Mouse (Mus musculus): ENCODE measurements at regions not wholly inside any gene's neighbourhood (a gene's known extent, or its start where the extent isn't known, plus 50 kb on each side); places are given as distances from the start of the nearest gene placed in this dataset.

DNA sequence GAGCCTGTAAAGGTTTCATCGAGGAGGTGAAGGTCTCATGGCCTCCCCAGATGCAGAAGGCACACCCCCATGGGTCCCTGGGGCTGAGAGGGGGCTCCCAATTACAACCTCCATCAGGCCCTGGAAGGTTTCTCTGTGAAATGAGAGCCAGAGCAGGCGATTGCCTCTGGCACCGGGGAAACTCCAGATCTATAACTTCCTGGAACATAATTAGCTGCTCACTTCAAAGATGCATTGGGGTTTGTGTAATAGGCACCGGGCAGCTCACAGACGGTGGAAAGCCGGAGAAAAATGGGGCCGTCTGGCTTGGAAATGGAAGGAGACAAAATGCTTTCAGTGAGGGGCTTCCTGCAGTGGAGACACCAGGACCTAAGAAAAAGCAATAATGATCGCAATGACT, 151.2 kb upstream of the Mvb12b start:
- DNase-seq: no peak

DNA sequence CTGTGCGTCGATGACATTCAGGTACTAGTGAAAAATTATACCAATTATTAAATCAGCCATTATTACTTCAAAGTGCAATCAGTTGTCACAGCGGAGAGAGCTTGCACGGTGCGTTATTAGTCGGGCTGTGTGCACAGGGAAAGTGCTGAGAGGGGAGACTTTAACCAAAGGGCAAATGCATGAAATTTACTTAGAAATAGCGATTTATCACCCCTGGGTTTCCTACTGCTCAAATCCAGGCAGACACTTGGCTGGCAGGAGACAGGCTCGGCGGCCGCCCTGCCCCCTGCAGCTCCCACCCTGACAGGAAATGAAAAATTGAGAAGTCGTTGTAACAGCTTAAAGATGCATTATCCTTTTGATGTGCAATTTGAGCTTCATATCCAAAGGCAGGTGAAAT, 145.5 kb upstream of the Mvb12b start:
- DNase-seq: no peak

DNA sequence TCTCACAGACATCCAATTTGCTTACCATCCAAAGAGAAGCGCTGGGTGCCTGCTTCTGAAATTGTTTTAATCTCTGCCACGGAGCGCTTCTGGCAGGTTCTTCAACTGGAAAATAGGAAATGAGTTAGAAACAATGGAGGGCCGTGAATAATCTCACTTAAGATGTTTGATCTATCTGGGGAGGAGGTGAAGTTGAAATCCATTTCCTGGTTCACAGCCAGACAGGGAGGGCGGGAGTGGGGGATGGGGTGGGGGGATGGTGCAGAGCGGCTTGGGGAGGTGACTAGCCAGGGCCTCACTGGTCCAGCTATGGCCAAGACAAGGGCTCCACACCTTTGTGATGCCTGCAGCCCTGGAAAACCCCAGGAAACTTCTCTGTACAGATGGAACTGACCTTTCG, 143.7 kb upstream of the Mvb12b start:
- DNase-seq: no peak

DNA sequence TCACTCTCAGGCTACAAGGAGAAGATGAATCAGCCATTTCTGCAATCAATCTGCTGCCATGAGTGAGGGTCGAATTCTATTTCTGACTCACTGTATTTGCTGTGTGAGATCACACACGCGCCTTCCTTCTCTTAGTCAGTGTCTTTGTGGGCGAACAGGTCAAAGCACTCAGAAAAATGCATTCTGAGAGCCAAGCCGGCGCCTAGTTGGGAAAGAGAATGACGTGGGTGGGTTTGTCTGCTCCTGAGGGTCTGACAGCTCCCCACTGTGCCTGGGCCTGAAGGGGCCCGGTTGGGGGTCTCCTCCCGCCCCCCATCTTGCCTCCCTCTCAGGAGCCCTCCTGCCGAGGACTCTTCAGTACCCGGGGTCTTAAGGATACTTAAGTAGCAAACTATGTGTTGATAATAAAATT, 143.3 kb upstream of the Mvb12b start:
- DNase-seq: no peak

DNA sequence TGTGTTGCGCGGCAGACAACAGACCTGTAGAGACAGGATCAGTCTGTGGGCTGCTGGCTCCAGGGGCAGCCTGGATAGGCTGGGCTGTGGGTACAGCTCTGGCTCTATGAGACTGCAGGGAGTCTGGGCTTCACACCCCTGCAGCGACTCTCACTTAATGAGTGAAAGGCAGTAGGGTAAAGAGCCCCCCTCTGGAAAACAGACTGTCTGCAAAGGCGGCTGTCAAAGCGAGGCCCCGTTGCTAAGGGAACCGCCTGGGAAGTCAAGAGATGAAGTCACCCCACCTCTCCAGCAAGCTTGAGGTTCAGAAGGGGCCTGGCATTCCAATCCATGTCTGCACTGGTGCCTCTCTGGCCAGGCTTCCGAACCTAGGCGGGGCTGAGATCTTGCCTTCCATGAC, 139.7 kb upstream of the Mvb12b start:
- no peak for DNase-seq

DNA sequence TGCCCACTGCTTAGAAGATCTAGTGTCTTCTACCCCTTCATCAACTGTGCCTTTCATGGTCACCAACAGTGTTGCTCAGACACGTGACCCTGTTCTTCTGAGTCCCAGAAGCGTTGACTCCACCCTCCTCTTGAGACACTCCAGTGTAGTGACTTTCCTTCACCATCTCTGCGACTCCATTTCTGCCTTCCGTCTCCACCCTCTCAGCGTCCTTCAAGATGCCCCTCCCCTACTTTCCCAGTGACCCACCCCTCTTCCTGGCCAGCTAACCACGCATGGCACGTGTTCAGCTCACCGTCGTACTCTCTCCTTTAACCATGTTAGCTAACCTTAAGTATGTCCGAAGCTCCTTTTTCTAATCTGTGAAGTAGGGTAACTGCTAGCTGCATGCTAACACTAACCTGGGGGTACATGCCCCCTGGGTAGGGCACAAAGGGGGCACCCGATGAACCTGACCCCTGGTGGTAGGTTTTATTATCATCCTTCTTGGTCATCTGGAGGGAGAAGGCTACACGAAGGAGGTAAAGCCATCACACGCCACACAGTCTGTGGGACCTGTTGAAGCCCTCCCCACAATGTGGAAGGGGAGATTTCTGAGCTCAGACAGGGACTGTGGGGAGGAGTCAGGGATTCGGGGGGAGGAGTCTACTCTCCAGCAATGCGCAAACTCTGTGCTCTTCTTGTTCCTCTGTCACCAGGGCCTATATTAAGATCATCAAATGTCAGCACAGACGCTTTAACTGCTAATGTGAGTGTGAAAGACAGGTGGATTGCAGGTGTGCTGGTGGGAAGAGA, 139.0 kb upstream of the Mvb12b start:
- no peak for DNase-seq

DNA sequence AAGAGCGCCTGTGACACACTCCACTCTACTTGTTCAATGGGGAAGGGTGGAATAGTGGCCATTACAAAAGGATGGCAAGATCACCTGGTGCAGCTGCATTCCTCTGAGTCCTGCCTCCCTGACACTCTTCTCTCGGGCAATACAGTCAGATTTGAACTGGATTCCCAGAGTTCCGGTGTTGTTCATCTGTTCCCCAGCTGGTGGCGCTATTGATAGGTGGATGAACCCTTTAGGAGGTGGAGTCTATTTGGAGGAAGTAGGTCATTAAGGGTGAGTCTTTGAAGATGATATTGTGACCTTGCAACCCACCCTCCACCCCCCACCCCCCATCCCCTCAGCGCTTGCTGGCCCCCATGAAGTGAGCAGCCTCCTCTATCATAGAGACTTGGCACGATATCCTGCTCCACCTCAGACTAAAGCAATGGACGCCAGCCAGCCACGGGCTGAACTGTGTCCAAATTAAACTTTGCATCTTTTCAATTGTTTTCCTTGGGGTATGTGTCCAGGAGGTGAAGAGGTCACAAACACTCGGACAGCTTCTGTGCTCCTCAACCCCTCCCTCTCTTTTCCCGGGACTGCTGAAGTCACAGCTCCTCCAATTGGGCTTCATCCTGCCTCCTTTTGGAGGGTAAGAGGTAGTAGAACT, 138.1 kb upstream of the Mvb12b start:
- peak; percentile 37 for DNase-seq

DNA sequence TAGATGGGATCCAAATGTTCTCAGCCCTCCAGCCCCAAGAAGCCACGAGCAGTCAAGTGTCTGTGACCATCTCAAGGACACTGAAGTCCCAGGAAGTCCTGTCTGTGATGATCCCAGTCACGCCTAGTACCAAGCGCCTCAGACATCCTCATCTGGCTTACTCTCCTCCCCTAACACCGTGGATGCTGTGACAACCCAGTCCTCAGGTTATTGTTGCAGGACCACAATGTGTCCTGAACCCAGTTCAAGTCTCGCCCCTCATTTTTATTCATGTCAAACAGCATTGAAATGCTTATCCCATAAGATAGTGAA, 129.4 kb upstream of the Mvb12b start:
- DNase-seq: no peak

DNA sequence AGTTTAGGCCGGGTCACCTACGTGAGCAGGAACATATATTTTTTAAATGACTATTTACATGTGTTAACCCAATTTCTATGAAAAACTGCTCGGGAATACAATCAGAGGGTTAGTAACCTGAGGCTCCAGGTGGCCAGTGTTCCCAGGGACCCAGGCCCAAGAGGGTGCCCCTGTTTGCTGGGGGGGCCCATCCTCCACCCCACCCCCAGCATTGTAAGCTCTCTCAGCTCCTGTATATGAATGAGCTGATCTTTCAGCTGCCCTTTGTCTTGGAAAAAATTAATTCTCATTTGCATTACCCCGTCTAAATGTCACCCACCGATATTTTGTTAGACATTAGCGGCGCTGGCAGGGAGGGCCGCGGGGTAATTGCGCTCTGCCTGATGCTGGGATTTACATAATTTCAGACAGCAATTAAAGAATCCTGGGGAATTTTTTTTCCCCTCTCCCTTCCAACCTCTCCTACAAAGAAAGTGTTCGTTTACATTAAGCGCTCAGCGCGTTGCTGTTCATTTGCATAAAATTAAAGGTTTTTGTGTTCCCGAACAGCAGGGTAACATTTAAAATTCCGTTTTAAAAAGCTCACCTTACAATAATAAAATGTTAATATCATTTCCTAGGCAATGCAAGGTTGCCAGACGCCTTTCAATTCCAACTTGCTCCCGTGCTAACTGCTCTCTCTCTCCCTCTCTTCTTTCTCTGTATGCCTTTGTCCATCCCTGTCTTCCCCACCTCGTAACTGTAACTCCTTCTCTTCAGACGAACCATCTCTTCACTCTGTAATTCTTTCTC, 128.8 kb upstream of the Mvb12b start:
- no peak for DNase-seq

DNA sequence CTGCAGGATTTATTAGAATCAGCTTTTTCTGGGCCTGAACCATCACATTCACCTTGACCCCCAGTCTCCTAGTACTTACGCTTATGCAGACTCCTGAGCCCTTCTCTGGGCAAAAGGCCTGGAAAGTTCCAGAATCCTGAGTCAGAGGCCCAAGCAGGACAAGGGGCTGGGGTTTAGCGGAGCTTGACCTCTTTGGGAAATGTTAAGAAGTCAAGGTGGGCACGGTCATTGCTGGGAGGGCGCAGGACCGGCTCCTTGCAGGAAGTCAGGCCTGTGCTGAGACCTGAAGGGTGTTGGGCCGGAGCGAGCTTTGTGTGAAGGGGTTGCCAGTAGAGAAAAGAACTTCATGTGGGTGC, 127.9 kb upstream of the Mvb12b start:
- DNase-seq: no peak

DNA sequence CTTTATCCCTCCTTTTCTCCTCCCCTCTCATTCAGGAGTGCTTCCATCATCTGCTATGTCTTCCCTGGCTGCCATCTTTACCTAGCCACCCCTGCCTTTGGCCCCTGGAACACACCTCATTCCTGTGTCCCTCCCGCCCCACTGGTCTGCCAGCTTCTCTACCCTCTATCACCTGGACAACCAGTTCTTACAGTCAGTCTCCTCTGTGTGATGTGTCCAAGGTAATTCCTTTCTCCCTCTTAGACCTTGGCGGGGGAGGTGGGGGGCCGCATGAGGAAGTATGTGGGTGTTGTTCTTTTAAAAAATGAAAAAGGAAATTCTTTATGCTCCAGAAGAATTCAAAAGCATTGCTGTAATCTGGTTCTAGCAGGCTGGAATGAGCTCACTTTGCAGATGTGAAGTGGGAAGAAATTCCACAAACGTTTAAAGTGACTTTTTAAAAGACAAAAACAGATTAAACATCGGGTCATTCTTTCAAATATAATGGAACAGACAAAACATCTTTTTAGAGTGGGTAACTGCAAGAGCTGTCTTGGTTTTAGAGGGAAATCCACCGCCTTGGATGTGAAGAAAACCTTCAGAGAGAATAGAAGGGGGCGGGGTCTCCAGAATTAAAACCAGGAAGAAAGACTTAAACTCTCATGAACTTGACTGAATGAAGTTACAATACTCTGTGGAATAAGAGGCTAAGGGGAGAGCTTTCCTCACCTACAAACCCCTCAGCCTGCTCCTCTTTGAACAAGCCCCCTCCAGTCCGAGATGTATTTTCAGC, 127.3 kb upstream of the Mvb12b start:
- DNase-seq: no peak

DNA sequence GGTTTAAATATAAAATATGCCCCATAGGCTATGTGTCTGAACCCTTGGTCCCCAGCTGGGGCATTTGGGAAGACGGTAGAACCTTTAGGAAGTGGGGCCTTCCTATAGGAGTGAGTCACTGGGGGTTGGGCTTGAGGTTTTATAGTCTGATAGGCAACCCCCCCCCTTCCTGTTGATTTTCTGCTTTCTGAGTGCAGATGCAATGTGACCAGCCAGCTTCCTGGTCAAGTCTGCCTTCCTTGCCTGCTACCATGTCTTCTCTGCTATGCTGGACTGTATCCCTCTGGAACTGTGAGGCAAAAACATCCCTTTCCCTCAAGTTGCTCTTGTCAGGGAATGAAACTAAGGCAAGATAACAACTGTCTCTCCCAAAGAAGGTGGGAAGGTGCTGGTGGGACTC, 122.4 kb upstream of the Mvb12b start:
- no peak for DNase-seq

DNA sequence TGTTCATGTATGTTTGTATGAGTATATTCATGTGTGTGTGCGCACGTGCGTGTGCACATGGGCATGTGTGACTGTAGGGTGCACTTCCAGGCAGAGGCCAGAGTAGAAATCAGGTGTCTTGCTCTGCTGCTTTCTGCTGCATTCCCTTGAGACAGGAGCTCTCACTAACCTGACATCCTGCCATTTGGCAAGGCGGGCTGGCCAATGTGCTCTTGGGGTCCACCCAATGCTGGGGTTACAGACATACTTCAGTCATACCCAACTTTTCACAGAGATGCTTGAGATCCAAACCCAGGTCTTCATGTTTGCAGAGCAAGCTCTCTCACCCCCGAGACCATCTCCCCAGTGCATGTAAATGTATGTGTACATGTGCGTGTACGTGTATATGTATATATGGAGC, 120.2 kb upstream of the Mvb12b start:
- DNase-seq: no peak

DNA sequence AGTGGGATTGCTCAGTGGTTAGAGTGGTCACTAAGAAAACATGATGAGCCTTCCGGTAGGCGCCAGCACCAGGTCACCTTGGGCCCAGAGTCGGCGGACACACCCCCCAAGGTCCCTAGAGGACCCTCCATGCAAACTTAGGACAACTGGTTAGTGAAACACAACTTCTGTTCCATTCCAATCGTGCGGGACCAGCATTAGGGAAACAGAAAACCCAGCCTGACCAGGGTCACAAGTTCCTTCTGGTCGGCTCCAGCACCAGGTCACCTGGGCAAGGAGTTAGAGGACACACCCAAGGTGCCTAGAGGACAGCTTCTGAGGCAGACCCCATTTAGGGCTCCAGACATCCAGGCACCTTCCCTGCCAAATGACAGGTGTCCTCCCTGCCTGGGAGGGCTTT, 109.4 kb upstream of the Mvb12b start:
- DNase-seq: no peak

DNA sequence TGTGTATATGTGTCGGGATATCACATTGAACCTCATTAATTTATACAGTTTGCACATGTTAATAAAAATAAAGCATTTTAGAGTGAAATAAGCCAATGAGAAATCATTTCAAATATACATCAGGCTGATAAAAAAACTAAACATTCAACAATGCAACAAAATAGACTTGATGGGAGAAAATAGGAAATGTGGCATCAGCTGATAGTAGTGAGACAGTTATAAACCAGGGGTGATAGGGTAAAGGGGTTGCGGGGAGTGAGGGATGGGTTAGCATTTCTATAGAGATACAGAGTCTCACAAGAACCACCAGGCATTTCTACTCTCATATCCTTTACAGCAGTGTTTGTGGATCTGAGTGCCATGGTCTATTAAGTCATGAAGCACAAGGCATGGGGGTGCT, 108.6 kb upstream of the Mvb12b start:
- DNase-seq: no peak

DNA sequence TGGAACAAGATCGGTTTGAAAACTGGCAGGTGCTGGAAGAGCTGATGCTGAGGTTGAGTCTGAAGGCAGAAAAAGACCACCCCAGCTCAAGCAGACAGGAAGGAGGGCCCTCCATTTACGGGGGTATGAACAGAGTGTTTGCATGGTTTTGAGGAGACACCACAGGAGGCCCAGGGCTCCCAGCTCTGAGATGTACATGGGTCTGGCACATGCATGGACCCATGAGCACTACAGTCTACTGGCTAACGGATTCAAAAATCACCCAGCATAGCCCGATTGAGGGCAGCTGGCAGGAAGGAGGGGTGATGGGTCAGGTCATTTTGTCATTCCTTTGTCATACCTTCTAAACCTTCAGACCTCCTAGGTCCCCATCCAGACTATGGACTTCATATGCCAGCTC, 103.6 kb upstream of the Mvb12b start:
- DNase-seq: no peak

DNA sequence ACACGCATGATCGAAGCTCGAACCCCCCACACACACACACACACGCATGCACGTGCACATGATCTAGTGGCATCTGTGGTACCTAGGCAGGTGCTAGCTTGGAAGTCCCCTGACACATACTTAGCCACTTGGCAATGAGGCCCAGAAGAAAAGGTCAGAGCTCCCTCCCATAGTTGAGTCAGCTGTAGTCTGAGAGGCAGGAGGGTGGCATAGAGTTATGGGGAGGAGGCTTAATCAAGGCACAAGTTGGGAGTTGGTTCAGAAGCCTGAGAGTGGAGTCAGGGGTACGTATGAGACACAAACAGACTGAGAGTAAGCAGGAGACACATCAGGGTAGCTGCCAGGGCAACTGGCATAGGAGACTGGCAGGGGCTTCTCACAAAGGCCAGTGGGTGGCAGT, 103.0 kb upstream of the Mvb12b start:
- no peak for DNase-seq

DNA sequence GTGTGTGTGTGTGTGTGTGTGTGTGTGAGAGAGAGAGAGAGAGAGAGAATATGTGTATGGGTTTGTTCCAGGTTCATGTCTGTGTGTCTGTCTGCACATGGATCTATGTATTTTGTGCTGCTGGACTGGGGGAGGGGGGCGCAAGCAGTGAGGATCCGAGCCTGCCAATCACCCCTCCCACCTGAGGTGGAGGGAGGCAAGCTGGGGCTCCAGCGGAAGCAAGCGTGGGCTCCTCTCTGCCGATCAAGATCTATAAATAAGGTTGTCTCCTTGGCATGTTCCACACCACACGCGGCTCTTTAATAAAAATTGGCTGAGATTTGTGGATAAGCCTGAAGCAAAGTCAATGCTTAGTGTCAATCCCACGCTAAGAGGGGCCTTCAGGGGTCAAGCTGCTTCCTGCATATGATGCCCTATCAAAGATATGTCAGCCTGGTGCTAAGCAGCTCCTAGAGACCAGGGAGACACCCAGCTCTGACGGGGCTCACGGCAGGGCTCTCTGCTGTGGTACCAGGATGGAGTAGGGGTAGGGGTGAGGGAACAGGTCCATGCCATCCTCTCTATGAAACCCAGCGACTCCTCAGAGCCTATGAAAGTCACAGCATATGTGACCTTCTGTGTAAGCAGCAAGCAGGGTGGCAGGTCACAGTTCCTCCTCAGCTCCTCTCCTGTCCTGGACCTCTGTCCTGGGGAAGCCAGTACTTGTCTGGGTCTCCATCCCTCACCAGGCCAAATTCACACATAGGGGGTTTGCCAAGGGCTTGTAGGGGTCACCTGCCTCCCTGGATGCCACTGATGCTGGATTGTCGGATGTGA, 102.0 kb upstream of the Mvb12b start:
- DNase-seq: no peak

DNA sequence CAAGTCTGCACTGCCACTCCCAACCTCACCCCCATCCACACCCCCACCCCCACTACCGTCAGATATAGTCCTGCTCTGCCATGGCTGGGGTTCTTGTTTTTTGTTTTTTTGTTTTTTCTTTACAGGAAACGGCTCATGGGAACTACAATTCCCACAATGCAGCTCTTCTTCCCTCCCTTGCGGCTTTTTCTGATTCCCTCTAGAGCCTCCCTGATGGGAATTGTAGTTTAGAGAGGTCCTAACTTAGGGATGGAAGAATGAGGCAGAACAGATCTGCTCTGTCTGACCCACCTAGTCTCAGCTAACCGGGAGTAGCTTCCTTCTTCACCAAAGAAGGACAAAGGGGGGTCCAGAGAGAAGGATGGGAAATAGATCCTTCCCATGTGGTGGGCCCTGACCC, 98.7 kb upstream of the Mvb12b start:
- no peak for DNase-seq

DNA sequence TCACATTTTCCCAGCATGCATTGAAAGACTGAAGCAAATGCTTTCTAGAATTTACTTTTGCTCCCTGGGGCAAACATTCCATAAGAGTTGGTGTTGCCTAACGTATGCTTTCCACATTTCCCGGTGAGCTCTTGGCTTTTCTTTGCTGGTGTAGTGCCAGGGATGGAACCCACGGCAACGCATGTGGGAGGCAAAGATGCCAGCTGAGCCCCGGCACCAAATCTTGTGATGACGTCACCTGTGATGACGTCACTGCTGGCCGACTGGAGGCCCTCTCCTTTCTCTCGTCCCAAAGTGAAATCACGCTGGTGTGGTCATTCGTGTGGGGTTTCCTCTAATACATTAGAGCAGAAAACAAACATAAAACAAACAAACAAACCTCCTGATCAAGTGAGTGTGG, 97.6 kb upstream of the Mvb12b start:
- DNase-seq: no peak

DNA sequence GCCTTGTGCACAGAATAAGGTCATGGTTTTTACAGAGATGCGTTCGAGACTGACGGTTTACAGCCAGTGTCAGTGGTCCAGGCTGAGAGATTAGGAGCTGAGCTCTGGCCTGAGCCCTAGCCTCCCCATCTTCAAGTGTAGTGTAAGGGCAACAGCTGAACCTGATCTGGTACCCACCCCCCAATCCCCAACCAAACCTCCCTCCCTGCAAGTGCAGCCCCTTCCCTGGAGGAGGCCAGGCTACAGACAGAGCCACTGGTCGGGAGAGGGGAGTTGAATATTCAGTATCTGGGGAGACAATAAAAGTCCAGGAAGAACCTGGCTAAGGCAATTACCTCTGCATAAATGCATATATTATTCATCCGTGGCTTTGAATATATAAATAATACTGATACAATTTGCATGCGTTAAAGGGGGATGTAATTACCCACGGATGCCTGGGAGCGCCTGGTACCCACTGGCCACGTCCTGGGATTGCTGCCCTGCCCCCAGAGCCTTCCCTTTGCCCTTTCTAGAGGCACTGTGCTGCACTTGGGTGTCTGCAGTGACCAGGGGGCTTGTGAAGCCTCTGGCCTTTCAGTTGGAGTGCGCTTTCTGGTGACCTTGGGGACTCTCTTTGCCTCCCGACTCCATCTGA, 95.5 kb upstream of the Mvb12b start:
- no peak for DNase-seq

DNA sequence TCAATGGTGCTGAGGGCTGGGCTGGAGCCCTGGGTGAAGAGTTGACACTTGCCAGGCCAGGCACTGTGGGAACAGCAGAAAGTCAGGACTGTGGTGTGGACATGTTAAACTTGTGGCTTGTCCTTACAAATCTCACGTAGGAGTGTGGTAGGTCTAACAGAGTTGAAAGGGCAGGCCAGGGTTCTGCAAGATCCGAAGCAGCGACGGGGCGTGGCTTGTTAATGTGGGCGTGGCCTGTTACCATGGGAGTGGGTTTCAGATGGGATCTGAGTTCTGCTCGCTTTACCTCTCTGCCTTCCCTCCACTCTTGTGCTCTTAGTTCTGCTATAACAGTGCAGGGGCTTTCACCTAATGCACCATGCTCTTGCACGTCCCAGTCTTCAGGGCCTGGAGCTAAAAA, 94.2 kb upstream of the Mvb12b start:
- no peak for DNase-seq

Measured in cerebellum, adult 9-11 months (tissue).